Mouse (Mus musculus): ENCODE measurements around the gene Zcwpw1. TPM values are rescaled to one million over a fixed set of nuclear protein-coding genes. Genes with fewer than 3 reads are reported as not detected.

Gene Zcwpw1
- polyA plus RNA-seq, 1 experiment = 11.3 TPM

DNA sequence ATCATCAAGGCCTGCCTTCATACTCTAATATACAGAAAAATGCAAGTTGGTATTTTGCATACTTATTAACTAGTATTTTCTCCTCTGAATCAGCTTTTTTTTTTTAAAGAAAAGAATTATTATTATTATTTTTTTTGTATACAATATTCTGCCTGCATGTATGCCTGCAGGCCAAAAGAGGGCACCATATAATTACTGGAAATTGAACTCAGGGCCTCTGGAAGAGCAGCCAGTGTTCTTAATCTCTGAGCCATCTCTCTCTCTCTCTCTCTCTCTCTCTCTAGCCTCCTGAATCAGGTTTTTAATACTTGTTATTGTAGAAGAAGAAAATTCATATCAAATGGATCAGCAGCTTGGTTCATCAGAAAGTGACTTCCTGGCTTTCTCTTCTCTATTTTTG, 4.0 kb downstream of the Zcwpw1 start:
- Histone ChIP-seq H3K4me3 (ENCODE audit: insufficient read depth, low read length) (no peak overlapping the region), H3K27ac (ENCODE audit: insufficient read depth, low read length) (no peak overlapping the region), H3K4me1 (ENCODE audit: control insufficient read depth, insufficient read depth, low read length) (no peaks in the 10 kb centered on the region)
- TF ChIP-seq CTCF (IDR thresholded peaks at IDR 0.05; ENCODE audit: extremely low read depth, insufficient read depth, low read length) (no peak), POLR2A (IDR thresholded peaks at IDR 0.05; ENCODE audit: extremely low read depth, insufficient read depth, low read length) (no peak)

DNA sequence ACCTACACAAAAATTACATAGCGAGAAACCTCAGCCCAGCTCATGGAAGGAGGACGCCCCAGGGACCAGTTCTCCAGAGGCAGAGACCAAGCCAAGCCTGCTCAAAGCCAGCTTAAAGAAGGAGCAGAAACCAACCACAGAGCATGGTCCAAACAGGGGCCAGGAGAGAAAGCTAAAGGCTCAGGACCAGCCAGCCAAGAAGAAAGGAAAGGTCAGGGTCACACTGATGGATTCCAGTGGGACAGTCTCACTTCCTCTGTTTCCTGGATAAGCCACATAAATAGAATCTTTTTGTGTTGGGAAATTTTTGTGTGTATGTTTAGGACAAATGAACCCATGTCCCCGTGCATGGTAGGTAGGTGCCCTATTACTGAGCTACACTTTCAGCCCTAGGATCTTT, 9.0 kb downstream of the Zcwpw1 start:
- H3K4me3 ChIP-seq (ENCODE audit: insufficient read depth, low read length) = no peak overlapping the region
- H3K4me1 ChIP-seq (ENCODE audit: control insufficient read depth, insufficient read depth, low read length) = no peaks in the 10 kb centered on the region
- no peak overlapping the region for H3K27ac ChIP-seq (ENCODE audit: insufficient read depth, low read length)
- TF ChIP-seq POLR2A (IDR thresholded peaks at IDR 0.05; ENCODE audit: extremely low read depth, insufficient read depth, low read length) = no peak
- TF ChIP-seq CTCF (IDR thresholded peaks at IDR 0.05; ENCODE audit: extremely low read depth, insufficient read depth, low read length) = no peak

GRCm38 (mm10) chr5:137800917-137801316, 13.3 kb downstream of the Zcwpw1 start:
- Histone ChIP-seq H3K4me3 (ENCODE audit: insufficient read depth, low read length) (no peak overlapping the region), H3K27ac (ENCODE audit: insufficient read depth, low read length) (no peak overlapping the region), H3K4me1 (ENCODE audit: control insufficient read depth, insufficient read depth, low read length) (no peaks in the 10 kb centered on the region)
- TF ChIP-seq POLR2A (IDR thresholded peaks at IDR 0.05; ENCODE audit: extremely low read depth, insufficient read depth, low read length) (no peak), CTCF (IDR thresholded peaks at IDR 0.05; ENCODE audit: extremely low read depth, insufficient read depth, low read length) (no peak)

DNA sequence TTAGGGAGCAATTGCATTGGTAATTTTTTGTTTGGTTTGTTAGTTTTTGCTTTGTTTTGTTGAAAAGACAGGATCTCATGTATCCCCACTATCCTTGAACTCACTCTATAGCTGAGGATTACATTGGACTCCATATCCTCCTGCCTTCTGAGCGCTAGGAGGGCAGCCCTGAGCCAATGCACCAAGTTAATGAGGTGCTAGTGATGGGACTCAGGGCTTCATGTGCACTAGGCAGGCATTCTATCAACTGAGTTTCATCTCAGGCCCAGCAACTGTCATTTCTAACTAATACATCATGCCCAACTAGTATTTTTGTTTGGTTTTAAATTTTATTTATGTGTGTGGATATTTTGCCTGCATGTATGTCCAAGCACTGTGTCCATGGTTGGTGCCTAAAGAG, 18.6 kb downstream of the Zcwpw1 start:
- no peak for TF ChIP-seq POLR2A (IDR thresholded peaks at IDR 0.05; ENCODE audit: extremely low read depth, insufficient read depth, low read length)
- TF ChIP-seq CTCF (IDR thresholded peaks at IDR 0.05; ENCODE audit: extremely low read depth, insufficient read depth, low read length) = no peak
- Histone ChIP-seq H3K4me3 (ENCODE audit: insufficient read depth, low read length) (no peak overlapping the region), H3K4me1 (ENCODE audit: control insufficient read depth, insufficient read depth, low read length) (no peaks in the 10 kb centered on the region), H3K27ac (ENCODE audit: insufficient read depth, low read length) (no peak overlapping the region)

DNA sequence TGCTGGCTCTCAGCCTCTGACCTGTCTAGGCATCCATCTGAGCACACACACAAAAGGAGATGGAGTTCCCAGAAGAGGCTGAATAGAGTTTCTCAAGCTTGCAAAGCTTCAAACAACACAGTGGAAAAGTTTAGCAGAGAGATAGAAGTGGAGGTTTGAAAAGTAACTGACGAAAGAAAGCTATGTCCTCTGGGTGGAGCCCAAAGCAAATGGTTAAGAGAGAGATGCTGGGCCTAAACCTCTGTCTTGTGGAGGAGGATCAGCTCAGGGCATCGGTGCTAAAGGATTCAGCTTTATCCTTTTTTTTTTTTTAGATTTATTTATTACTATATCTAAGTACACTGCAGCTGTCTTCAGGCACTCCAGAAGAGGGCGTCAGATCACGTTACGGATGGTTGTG, 20.7 kb downstream of the Zcwpw1 start:
- Histone ChIP-seq H3K4me3 (ENCODE audit: insufficient read depth, low read length) (no peak overlapping the region), H3K4me1 (ENCODE audit: control insufficient read depth, insufficient read depth, low read length) (no peaks in the 10 kb centered on the region), H3K27ac (ENCODE audit: insufficient read depth, low read length) (no peak overlapping the region)
- TF ChIP-seq CTCF (IDR thresholded peaks at IDR 0.05; ENCODE audit: extremely low read depth, insufficient read depth, low read length) (no peak), POLR2A (IDR thresholded peaks at IDR 0.05; ENCODE audit: extremely low read depth, insufficient read depth, low read length) (no peak)

DNA sequence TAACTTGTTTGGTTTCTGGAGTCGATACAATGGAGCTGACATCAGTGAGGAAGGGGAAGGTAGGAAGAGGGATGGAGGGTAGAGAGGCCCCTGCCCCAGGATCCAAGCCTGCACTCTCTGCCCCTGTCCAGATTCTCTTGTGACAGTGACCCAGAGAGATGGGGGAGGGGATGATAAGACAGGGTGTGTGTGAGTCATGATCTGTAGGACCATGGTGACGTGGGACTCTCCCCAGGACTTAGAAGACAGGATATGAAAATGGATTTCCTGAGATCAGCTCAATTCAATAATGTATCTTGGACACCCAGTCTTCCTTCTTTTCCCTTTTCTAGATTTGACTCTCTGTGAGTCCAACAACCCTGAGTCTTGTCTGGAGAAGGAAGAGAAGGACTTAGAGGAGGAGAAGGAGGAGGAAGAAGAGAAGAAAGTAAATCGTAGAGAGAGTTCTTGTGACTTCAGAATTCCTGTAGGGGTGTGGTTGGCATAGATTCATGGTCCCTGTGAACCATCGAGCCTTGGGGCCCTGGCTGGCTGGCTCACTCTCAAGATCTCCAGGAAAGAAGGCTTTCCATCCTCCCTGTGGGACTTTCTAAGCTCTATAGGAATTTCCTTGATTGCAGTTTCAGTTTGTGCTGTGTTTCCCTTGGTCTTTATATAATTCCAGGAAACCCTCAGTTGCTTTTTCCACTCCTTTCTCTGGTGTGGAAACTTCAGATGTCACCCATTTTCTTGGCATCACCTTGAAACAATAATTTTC, 30.0 kb downstream of the Zcwpw1 start:
- no peak for TF ChIP-seq CTCF (IDR thresholded peaks at IDR 0.05; ENCODE audit: extremely low read depth, insufficient read depth, low read length)
- TF ChIP-seq POLR2A (IDR thresholded peaks at IDR 0.05; ENCODE audit: extremely low read depth, insufficient read depth, low read length) = no peak

GRCm38 (mm10) chr5:137822126-137822525, 34.5 kb downstream of the Zcwpw1 start:
- H3K4me1 ChIP-seq (ENCODE audit: control insufficient read depth, insufficient read depth, low read length) = no peaks in the 10 kb centered on the region
- H3K4me3 ChIP-seq (ENCODE audit: insufficient read depth, low read length) = no peak overlapping the region
- TF ChIP-seq CTCF (IDR thresholded peaks at IDR 0.05; ENCODE audit: extremely low read depth, insufficient read depth, low read length) (no peak), POLR2A (IDR thresholded peaks at IDR 0.05; ENCODE audit: extremely low read depth, insufficient read depth, low read length) (no peak)
- H3K27ac ChIP-seq (ENCODE audit: insufficient read depth, low read length) = no peak overlapping the region

More for the DNA sequence above, 30.0 kb downstream of the Zcwpw1 start:
- Histone ChIP-seq H3K27ac (ENCODE audit: insufficient read depth, low read length) (no peak overlapping the region), H3K4me1 (ENCODE audit: control insufficient read depth, insufficient read depth, low read length) (no peaks in the 10 kb centered on the region), H3K4me3 (ENCODE audit: insufficient read depth, low read length) (no peak overlapping the region)

- Histone ChIP-seq H3K4me3 (ENCODE audit: insufficient read depth, low read length) (no peak overlapping the region), H3K27ac (ENCODE audit: insufficient read depth, low read length) (no peak overlapping the region), H3K4me1 (ENCODE audit: control insufficient read depth, insufficient read depth, low read length) (no peaks in the 10 kb centered on the region)
- TF ChIP-seq CTCF (IDR thresholded peaks at IDR 0.05; ENCODE audit: extremely low read depth, insufficient read depth, low read length) (no peak), POLR2A (IDR thresholded peaks at IDR 0.05; ENCODE audit: extremely low read depth, insufficient read depth, low read length) (no peak)
Observed at GRCm38 (mm10) chr5:137822602-137823001, 35.0 kb downstream of the Zcwpw1 start.

DNA sequence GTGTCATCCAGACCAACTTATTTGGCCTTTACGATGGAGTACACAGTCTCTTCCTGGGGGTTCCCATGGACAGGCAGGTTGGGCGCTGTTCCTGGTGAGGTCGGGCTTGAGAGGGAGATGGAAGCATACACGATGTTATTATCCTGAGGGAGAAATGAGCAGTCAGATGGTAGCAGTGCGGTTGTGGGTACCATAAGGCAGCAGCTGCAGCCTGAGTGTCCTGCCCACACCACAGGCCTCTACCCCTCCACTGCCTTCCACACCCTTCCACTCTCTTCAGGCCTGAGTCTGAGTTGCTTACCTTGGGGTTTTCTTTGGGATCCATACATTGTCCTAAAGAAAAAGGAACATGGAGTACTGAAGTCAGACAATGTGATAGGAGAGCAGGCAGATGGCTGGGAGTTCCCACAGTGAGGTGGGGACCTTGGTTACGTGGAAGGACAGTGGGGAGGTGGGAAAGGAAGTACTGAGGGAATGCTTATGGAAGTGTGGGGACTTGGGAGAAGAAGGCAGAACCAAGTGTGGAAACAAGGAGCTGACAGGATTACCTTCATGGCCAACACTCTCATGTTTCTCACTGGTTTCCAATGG, 36.0 kb downstream of the Zcwpw1 start:
- TF ChIP-seq POLR2A (IDR thresholded peaks at IDR 0.05; ENCODE audit: extremely low read depth, insufficient read depth, low read length) (no peak), CTCF (IDR thresholded peaks at IDR 0.05; ENCODE audit: extremely low read depth, insufficient read depth, low read length) (no peak)
- Histone ChIP-seq H3K4me3 (ENCODE audit: insufficient read depth, low read length) (no peak overlapping the region), H3K4me1 (ENCODE audit: control insufficient read depth, insufficient read depth, low read length) (no peaks in the 10 kb centered on the region), H3K27ac (ENCODE audit: insufficient read depth, low read length) (no peak overlapping the region)

DNA sequence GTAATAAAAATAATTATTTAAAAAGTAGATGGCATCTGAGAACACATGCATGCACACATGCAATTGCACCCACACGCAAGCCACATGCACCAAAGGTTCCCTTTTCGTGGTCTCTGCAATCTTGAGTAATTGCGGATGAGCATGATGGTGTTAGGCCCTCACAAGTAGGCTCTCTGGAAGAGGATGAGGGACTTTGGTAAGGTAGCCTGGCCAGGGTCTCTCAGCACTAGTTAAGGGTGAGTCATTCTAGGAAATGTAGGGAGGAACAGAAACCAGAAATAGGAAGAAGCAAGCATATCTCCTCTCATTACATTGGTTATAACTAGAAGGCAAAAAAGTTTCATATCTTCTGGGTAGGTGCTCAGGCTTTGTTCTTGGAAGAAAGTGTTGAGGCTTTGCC, 37.4 kb downstream of the Zcwpw1 start:
- Histone ChIP-seq H3K4me1 (ENCODE audit: control insufficient read depth, insufficient read depth, low read length) (no peaks in the 10 kb centered on the region), H3K4me3 (ENCODE audit: insufficient read depth, low read length) (no peak overlapping the region), H3K27ac (ENCODE audit: insufficient read depth, low read length) (no peak overlapping the region)
- TF ChIP-seq CTCF (IDR thresholded peaks at IDR 0.05; ENCODE audit: extremely low read depth, insufficient read depth, low read length) (no peak), POLR2A (IDR thresholded peaks at IDR 0.05; ENCODE audit: extremely low read depth, insufficient read depth, low read length) (no peak)

Data from cortical plate, adult 2 months (tissue).